Mouse (Mus musculus) heart, embryonic 16.5 days (tissue): ENCODE results near the gene Fam43a. TPM values are rescaled to one million over a fixed set of nuclear protein-coding genes. Genes with fewer than 3 reads are reported as not detected.

Experiments used
- polyA plus RNA-seq: library from polyadenylated mRNA; unstranded; fragments of >200 nt; fragmentation: Nextera tagmentation; extraction: Ambion mirVana; gene quantifications from 2 replicates; pipeline ENCODE4 v1.2.1, GENCODE M21; 2015

Fam43a gene
- polyA plus RNA-seq, 1 experiment from 2014 or later, result 19.7 TPM

Other genes with a start within 250 kb of the Fam43a start
- gene Atp13a3, start 193.7 kb upstream of the Fam43a start, polyA plus RNA-seq, result 7.2 and 7.8 TPM in 2 replicates
- gene Tmem44, start 48.9 kb upstream of the Fam43a start, polyA plus RNA-seq, result 19.3 and 21.5 TPM in 2 replicates
- 28.2 and 37.5 TPM in 2 replicates for gene Lsg1, start 12.1 kb upstream of the Fam43a start, polyA plus RNA-seq